Mouse (Mus musculus): Measurements from ENCODE around the gene Dgkz.

The Dgkz gene

GRCm38 (mm10) chr2:91960459-91960858 lies 15.2 kb downstream of the Dgkz start:
- no peak for DNase-seq (ENCODE audit: low spot score)

DNA sequence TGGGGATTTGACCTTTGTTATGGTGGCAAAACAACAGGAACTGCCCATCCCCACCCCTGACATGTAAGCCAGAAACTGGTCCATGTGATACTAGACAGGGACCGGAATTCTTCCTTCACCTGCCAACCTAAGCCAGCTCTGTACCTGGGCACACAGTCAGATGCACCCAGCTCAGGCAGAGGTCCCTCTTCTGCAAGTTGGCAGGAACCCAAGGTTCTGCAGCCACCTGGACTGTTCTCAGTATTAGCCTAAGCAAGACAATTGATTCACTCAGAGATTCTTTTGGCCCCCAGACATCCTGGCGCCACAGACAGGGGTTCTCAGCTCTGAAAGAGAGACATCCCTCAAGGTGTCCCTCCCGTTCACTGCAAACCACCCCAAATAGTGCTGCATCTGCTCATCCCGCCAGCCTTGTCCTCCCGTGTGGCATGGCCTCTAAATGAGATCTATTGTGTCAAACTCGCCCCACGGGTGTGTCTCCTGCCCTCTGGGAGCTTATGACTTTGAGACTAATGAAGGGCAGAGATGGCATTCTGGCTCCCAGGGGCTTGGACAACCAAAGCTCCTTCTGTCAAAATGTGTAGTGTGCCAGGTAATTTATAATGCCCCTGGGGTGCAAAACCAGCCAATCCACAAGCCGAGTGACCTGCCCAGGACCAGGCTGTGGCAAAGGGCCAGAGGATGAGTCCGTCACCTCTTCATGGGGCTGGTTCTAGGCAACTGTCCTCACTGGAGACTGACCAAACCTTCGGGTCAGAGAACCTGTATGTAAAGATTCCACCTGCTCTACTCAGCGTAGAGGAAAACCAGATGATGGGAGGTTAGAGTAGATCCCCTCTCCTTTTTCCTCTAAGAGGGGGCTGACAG lies 15.9 kb downstream of the Dgkz start:
- no peak for DNase-seq (ENCODE audit: low spot score)

DNA sequence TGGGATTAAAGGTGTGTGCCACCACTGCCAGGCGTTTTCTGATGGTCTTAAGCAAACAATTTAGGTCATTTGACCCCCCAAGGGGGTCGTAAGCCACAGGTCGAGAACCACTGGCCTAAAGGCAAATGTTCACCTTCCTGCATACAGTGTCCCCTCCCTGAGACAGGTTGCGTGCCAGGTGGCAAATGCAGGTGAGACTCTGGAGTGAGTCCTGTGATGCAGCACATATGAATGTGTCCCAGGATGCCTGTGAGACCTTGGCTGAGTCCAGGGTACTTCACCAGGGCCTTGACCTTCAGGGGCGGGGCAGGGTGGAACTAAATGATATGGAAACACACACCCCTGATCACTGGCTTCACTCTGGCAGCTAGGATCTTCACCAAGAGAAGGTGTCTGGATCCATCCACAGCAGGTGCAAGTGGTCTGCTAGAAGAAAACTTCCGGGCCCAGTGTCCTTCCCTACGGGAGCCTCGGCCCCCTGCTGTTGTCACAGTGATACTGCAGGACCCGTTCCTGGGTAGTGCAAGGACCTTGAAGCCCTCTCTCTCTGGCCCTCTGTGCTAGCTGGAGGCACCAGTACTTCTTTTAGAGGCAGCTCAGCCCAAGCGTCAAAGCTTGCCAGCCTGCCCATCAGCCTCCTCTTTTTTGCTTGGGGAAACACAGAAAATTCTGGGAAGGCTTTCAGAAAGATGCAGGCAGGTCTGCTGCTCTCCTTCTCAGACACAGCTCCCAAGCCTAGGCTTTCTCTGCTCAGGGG lies 16.8 kb downstream of the Dgkz start:
- DNase-seq (ENCODE audit: low spot score): peak; percentile 74

DNA sequence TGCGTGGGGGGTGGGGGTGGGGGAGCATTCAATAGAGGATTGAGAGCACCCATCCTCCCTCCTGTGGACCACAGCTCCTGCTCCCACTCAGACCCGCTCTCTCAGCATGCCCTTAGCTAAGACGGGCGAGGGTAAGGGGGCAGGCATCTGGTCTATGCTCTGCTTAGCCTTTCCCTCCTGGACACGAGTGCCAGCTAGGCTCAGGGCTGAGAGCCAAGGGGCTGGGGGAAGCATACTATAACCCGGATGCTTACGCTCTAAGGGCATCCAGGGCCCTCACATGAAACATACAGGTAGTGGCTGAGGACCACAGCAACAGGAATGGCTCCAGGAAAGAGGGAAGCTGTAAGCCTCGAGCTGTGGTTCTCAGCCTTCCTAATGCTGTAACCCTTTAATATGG lies 17.6 kb downstream of the Dgkz start:
- DNase-seq (ENCODE audit: low spot score): no peak

GRCm38 (mm10) chr2:91957096-91957495 lies 18.6 kb downstream of the Dgkz start:
- DNase-seq (ENCODE audit: low spot score): no peak

GRCm38 (mm10) chr2:91955875-91956274 lies 19.8 kb downstream of the Dgkz start:
- DNase-seq (ENCODE audit: low spot score): no peak

DNA sequence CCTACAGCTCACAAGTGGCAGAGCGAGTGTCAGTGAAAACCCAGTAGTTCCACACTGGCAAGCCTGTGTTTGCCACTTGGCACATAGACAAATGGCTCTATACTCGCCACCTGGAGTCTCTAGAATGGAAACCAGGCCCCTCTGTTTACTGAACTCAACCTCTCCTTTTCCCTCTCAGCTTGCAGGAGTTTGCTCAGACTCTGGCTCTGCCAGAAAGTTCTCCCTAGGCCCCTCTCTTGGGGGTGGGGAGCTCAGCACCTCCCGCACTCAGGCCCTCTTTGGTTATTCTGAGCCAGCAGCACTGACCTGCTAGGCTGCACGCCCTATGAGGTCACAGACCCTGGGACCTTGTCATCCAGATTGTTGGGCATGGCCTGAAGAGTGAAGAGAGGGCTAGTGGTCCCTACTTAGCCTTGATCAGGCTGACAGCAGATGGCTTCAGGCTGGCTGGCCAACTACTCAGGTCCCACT lies 20.5 kb downstream of the Dgkz start:
- no peak for DNase-seq (ENCODE audit: low spot score)

GRCm38 (mm10) chr2:91953825-91954224 lies 21.8 kb downstream of the Dgkz start:
- peak; percentile 70 for DNase-seq (ENCODE audit: low spot score)

GRCm38 (mm10) chr2:91950275-91951085 lies 25.2 kb downstream of the Dgkz start:
- DNase-seq (ENCODE audit: low spot score): no peak

DNA sequence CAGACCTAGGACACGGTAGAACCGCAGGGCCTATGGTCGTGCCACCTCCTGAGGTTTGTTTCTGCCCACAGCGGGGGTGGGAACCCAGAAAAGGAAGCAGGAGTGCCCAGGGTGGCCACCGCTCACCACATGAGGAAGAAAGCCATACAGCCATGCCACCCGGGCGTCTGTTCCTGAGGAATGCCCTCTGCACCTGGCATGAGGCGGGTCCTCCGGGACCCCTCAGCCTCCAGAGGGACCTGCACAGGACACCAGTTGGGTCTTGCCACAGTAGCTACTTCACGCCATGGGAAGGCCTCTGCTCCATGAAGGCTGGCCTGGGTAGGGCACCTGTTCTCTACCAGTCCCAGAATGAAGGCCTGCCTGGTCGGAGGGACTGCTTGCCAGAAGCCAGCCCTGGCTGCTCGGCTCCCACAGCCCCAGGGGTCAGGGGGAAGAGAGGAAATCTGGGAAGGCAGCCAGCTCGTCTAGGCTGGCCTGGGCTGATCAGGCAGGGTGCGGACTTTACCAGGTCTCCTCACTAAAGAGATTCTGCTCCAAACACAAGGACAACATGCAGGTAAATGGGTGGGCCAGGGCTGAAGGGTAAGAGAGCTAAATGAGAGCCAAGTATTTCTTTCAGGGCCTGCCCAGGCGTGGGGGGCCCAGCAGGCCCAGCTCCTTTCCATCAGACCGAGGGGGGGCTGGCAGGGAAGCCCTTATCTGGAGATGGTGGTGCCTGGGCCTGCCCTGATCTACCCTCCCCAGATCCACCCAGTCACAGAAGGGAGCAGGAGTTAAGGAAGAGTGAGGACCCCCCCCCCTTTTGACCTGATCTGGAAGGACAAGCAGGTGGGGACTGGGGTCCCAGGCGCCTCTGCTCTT lies 26.0 kb downstream of the Dgkz start:
- no peak for DNase-seq (ENCODE audit: low spot score)

DNA sequence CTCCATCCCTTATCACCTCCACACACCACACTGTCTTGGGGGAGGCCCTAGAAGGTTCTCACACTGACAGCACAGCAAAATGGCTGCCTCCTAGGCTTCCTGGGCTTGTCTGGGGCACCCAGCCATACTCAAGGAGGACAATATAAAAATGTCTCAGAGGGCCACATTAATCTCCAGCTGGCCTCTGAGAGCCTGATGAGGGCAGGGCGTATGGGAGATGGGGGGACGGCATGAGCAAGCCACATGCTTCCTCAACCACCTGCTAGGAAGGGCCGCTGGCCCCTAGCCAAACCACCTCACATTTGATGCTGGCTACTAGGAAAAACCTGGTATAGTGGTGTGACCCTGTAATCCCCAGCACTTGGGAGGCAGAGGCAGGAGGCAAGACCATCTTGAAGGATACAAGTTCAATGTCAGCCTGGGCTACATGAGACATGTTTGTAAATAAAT lies 26.8 kb downstream of the Dgkz start:
- DNase-seq (ENCODE audit: low spot score): no peak

GRCm38 (mm10) chr2:91948151-91948509 lies 27.5 kb downstream of the Dgkz start:
- DNase-seq (ENCODE audit: low spot score): no peak

- DNase-seq (ENCODE audit: low spot score): no peak
Observed at GRCm38 (mm10) chr2:91947397-91948150, 28.1 kb downstream of the Dgkz start.

DNA sequence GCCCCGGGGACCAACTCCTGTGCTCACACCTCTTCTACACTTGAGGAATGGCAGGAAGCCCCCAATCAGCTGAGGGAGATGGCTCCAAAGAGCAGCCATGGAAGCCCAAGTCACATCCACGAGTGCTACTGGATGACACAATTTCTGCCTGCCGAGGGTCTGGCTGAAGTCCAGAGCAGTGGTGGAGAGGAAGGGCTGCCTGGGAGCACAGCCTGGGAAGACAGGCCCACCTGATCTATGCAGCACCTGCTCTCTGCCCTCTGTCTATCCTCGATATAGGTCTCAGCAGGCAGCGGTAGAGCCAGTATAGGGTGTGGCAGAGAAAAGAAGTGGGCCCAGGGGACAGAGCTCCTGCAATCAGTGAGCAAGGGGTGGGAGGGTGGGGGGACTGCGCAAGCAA lies 28.8 kb downstream of the Dgkz start:
- DNase-seq (ENCODE audit: low spot score): no peak

GRCm38 (mm10) chr2:91945483-91945882 lies 30.2 kb downstream of the Dgkz start, which contains the start of gene Gm9821:
Gene Gm9821, plus strand, starts transcription at chr2:91945703.
- DNase-seq (ENCODE audit: low spot score): no peak

GRCm38 (mm10) chr2:91944170-91944950 lies 31.3 kb downstream of the Dgkz start:
- peak; percentile 89 for DNase-seq (ENCODE audit: low spot score)

GRCm38 (mm10) chr2:91942356-91942755 lies 33.3 kb downstream of the Dgkz start:
- no peak for DNase-seq (ENCODE audit: low spot score)

GRCm38 (mm10) chr2:91939303-91939935 lies 36.2 kb downstream of the Dgkz start:
- no peak for DNase-seq (ENCODE audit: low spot score)

DNA sequence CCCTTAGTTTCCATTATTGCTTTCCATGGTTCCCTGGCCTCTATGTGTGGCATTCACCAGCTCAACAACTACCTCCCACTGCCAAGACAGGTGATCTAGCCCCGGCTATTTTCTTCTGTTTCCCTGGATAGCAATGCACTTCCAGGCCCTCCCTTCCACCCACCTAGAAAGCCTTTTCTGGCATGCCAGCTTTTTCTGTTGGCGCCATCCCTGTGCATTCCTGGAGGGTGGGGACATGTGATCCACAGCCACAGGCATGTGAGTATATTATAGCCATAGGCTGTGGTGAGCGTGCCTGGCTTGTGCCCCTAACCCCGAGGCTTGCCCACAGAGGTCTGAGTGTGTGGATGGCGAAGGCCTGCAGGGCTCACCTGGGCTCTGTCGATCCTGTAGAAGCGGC lies 39.5 kb downstream of the Dgkz start:
- no peak for DNase-seq (ENCODE audit: low spot score)
